Mouse (Mus musculus) kidney, postnatal 0 days (tissue): ENCODE measurements around the gene Cdk5r2. TPM values are rescaled to one million over a fixed set of nuclear protein-coding genes. Genes with fewer than 3 reads are reported as not detected.

Experiments
- ATAC-seq: fragments of 200-750 bp; cut with Nextera tagmentation; replicated peaks from 2 replicates; pipeline ENCODE4 v1.8.0; 2017; ENCODE audit warnings: low read depth, moderate number of reproducible peaks, moderate TSS enrichment, moderate library complexity; ENCODE audit not compliant: low FRiP score
- DNase-seq: peaks from one replicate; pipeline ENCODE4 v3.0.0-alpha.2; 2016; ENCODE audit warnings: low spot score
- H3K27ac ChIP-seq: fragments of 300-500 bp; sonication (generic); 2 replicates; pipeline ENCODE4 v1.5.1; 2014; ENCODE audit warnings: mild to moderate bottlenecking
- H3K27me3 ChIP-seq: fragments of 300-500 bp; sonication (generic); 2 replicates; pipeline ENCODE4 v1.6.1; 2014; ENCODE audit warnings: low read length, mixed read lengths; ENCODE audit not compliant: insufficient read depth
- H3K36me3 ChIP-seq: fragments of 300-500 bp; sonication (generic); 2 replicates; pipeline ENCODE4 v1.6.1; 2014; ENCODE audit warnings: low read length, mixed read lengths; ENCODE audit not compliant: insufficient read depth
- H3K4me1 ChIP-seq: fragments of 300-500 bp; sonication (generic); replicated peaks from 2 replicates; pipeline ENCODE4 v1.6.1; 2014; ENCODE audit warnings: antibody characterized with exemption, low read length, mixed read lengths; ENCODE audit not compliant: insufficient read depth
- H3K4me2 ChIP-seq: fragments of 300-500 bp; sonication (generic); 2 replicates; pipeline ENCODE4 v1.6.1; 2014; ENCODE audit warnings: mild to moderate bottlenecking, low read length, moderate library complexity, mixed read lengths
- H3K4me3 ChIP-seq: fragments of 300-500 bp; sonication (generic); replicated peaks from 2 replicates; pipeline ENCODE4 v1.5.1; 2014; ENCODE audit warnings: low read depth, low read length
- H3K9ac ChIP-seq: fragments of 300-500 bp; sonication (generic); 2 replicates; pipeline ENCODE4 v1.6.1; 2014; ENCODE audit warnings: low read depth, low read length
- H3K9me3 ChIP-seq: fragments of 300-500 bp; sonication (generic); replicated peaks from 2 replicates; pipeline ENCODE4 v1.6.1; 2016; ENCODE audit warnings: low read length, inconsistent platforms, mixed read lengths
- CTCF ChIP-seq: IDR thresholded peaks from 2 replicates; pipeline ENCODE4 v1.5.1; 2016; ENCODE audit warnings: antibody characterized with exemption, low read depth, mild to moderate bottlenecking, moderate library complexity
- WGBS: fragments of 180-500 bp; shearing (Covaris S2); extraction: QIAGEN DNeasy Blood & Tissue Kit; methylation state at CpG from one replicate; pipeline ENCODE4 v1.1.7; 2014; 5-methylcytosine and 5-hydroxymethylcytosine counted together
- polyA plus RNA-seq: library from polyadenylated mRNA; unstranded; fragments of >200 nt; fragmentation: Nextera tagmentation; extraction: Ambion mirVana; gene quantifications from 2 replicates; pipeline ENCODE4 v1.2.1, GENCODE M21; 2015

Cdk5r2 gene
- polyA plus RNA-seq, 1 experiment from 2014 or later, result not detected

GRCm38 (mm10) chr1:74824518-74825302, 30.0 kb upstream of the Cdk5r2 start:
- H3K27ac ChIP-seq, result no peak overlapping the region
- H3K36me3 ChIP-seq, result no peaks in the 10 kb centered on the region
- no peak overlapping the region for H3K4me2 ChIP-seq
- no peak for TF ChIP-seq CTCF
- ATAC-seq (no peak), DNase-seq (no peak)
- H3K9ac ChIP-seq, result no peak overlapping the region
- H3K4me3 ChIP-seq, result no peak overlapping the region
- H3K9me3 ChIP-seq, result no peaks in the 10 kb centered on the region
- 28% methylated on average over 14 of the region's 14 CpGs for WGBS
- H3K27me3 ChIP-seq, result no peaks in the 10 kb centered on the region
- no peaks in the 10 kb centered on the region for H3K4me1 ChIP-seq

DNA sequence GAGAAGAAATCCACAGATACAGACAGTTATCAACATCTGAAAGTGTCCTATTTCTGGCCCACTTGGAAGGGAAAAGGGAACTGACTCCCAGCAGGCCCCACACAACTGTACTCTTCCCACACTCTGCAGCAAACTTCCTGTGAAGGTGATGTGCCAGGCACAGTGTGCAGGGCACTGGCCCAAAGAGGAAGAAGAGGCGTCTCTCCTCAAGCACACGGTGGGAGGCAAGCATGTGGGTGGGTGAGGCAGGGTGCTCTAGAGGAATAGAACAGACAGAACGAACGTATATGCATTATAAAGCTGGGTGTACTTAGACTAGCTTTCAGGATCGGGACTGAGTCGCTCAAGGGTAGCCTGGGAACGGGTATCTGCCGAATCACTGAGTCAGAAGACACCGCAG, 24.7 kb upstream of the Cdk5r2 start:
- no peaks in the 10 kb centered on the region for H3K9me3 ChIP-seq
- H3K4me2 ChIP-seq, result no peak overlapping the region
- no peaks in the 10 kb centered on the region for H3K27me3 ChIP-seq
- ATAC-seq, result no peak
- no peak for TF ChIP-seq CTCF
- DNase-seq, result no peak
- 69% methylated on average over 9 of the region's 9 CpGs for WGBS
- no peaks in the 10 kb centered on the region for H3K36me3 ChIP-seq
- no peak overlapping the region for H3K4me3 ChIP-seq
- no peak overlapping the region for H3K27ac ChIP-seq
- no peaks in the 10 kb centered on the region for H3K4me1 ChIP-seq
- no peak overlapping the region for H3K9ac ChIP-seq

GRCm38 (mm10) chr1:74833255-74833654, 21.5 kb upstream of the Cdk5r2 start:
- DNase-seq, result no peak
- WGBS, result 84% methylated on average over 3 of the region's 3 CpGs
- H3K9me3 ChIP-seq, result no peaks in the 10 kb centered on the region
- H3K4me1 ChIP-seq, result no peaks in the 10 kb centered on the region
- no peak overlapping the region for H3K9ac ChIP-seq
- H3K4me3 ChIP-seq, result no peak overlapping the region
- H3K27ac ChIP-seq, result no peak overlapping the region
- no peak overlapping the region for H3K4me2 ChIP-seq
- no peaks in the 10 kb centered on the region for H3K36me3 ChIP-seq
- no peak for TF ChIP-seq CTCF
- H3K27me3 ChIP-seq, result no peaks in the 10 kb centered on the region
- no peak for ATAC-seq

- DNase-seq (no peak), ATAC-seq (no peak)
- Histone ChIP-seq H3K9ac (no peak overlapping the region), H3K27me3 (no peaks in the 10 kb centered on the region), H3K36me3 (no peaks in the 10 kb centered on the region), H3K9me3 (no peaks in the 10 kb centered on the region), H3K4me3 (no peak overlapping the region), H3K27ac (no peak overlapping the region), H3K4me2 (no peak overlapping the region), H3K4me1 (no peaks in the 10 kb centered on the region)
- TF ChIP-seq CTCF, result no peak
- WGBS, result 77% methylated on average over 5 of the region's 5 CpGs
Measured at GRCm38 (mm10) chr1:74843090-74843489, 11.6 kb upstream of the Cdk5r2 start.

DNA sequence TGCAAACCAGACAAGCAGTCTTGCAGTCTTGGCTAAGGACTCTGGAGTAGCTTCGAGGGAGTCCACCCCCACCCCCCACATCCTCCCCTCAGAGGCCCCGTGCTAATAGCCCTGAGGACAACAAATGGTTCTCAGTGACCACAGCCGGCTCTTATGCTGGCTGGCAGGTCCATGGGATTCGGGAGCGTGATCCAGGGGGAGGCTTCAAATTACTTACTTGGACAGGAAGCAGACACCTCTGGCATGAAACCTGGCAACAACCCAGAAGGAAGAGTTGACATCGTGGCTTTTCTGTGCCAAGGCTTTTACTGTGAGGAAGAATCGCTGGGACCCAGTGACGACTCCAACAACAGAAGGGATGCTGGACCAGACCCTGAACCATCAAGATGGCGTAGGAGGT, 8.4 kb upstream of the Cdk5r2 start:
- DNase-seq (no peak), ATAC-seq (no peak)

DNA sequence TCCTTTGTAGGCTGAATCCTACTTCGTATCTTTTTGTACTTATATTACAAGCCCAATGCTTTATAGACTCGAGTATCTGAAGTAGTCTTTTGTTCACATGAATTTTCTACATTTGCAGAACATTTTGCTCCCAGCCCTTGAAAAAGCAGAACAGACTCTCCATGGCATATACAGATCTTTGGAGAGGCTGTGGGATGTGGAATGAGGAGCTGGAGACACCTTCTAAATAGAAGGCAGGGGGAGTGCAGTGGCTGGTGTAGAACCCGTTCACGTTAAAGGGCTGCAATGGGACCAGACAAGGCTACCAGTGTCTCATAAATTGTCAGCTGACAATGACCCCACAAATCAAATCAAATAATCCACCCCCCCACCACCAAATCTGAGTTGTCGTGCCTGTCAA, 5.8 kb upstream of the Cdk5r2 start:
- Histone ChIP-seq H3K9ac (no peak overlapping the region), H3K27ac (no peak overlapping the region), H3K36me3 (no peaks in the 10 kb centered on the region), H3K9me3 (no peaks in the 10 kb centered on the region), H3K4me3 (no peak overlapping the region), H3K4me1 (no peaks in the 10 kb centered on the region), H3K27me3 (0 out of 2 replicates have a peak, but pooled peaks cover 22% of the 10 kb centered on the region), H3K4me2 (no peak overlapping the region)
- no peak for DNase-seq
- 40% methylated on average over 5 of the region's 5 CpGs for WGBS
- ATAC-seq, result no peak
- no peak for TF ChIP-seq CTCF

More for the DNA sequence above, 8.4 kb upstream of the Cdk5r2 start:
- Histone ChIP-seq H3K36me3 (no peaks in the 10 kb centered on the region), H3K9ac (no peak overlapping the region), H3K4me2 (no peak overlapping the region), H3K4me3 (no peak overlapping the region), H3K4me1 (no peaks in the 10 kb centered on the region), H3K9me3 (no peaks in the 10 kb centered on the region), H3K27ac (no peak overlapping the region), H3K27me3 (0 out of 2 replicates have a peak, but pooled peaks cover 14% of the 10 kb centered on the region)
- TF ChIP-seq CTCF, result no peak
- WGBS, result 17% methylated on average over 9 of the region's 9 CpGs

GRCm38 (mm10) chr1:74850251-74850650, 4.5 kb upstream of the Cdk5r2 start:
- ATAC-seq, result no peak
- H3K4me3 ChIP-seq, result no peak overlapping the region
- H3K27ac ChIP-seq, result no peak overlapping the region
- no peaks in the 10 kb centered on the region for H3K36me3 ChIP-seq
- no peaks in the 10 kb centered on the region for H3K9me3 ChIP-seq
- TF ChIP-seq CTCF, result no peak
- H3K27me3 ChIP-seq, result peaks cover 24% of the 10 kb centered on the region
- no peaks in the 10 kb centered on the region for H3K4me1 ChIP-seq
- H3K4me2 ChIP-seq, result no peak overlapping the region
- no peak overlapping the region for H3K9ac ChIP-seq
- WGBS, result 35% methylated on average over 6 of the region's 6 CpGs
- no peak for DNase-seq
